Mouse (Mus musculus) MEL (cell line): ENCODE data around the gene Rpl9-ps6. TPM values are rescaled to one million over a fixed set of nuclear protein-coding genes. Genes with fewer than 3 reads are reported as not detected.

Experiments
- DNase-seq: peaks from one replicate; pipeline ENCODE4 v3.0.0; 2011; ENCODE audit warnings: low read depth, low spot score
- H3K27ac ChIP-seq: 2 replicates; pipeline ENCODE4 v1.5.1; 2012; ENCODE audit warnings: low read depth, mild to moderate bottlenecking, control low read depth, low read length, moderate library complexity; ENCODE audit not compliant: control insufficient read depth
- H3K27me3 ChIP-seq, 2 experiments: fragments of 150-350 bp in 1 of 2; sonication (generic) in 1 of 2; 2 replicates each; pipeline ENCODE4 v1.6.1; 2012; ENCODE audit warnings: low read length in 2 of 2, mild to moderate bottlenecking in 2 of 2, improper control_type of control experiment in 1 of 2, moderate library complexity in 1 of 2; ENCODE audit not compliant: insufficient read depth in 2 of 2, control insufficient read depth in 1 of 2
- H3K36me3 ChIP-seq, 2 experiments: 2 replicates each; pipeline ENCODE4 v1.6.1; 2012 to 2014; ENCODE audit warnings: low read length in 2 of 2, improper control_type of control experiment in 1 of 2, inconsistent platforms in 1 of 2, mild to moderate bottlenecking in 1 of 2; ENCODE audit not compliant: insufficient read depth in 2 of 2, control insufficient read depth in 1 of 2
- H3K4me1 ChIP-seq, 2 experiments: fragments of 150-350 bp in 1 of 2; sonication (generic) in 1 of 2; 2 replicates each; pipeline ENCODE4 v1.6.1; 2012; ENCODE audit warnings: low read length in 2 of 2, improper control_type of control experiment in 1 of 2, mild to moderate bottlenecking in 1 of 2; ENCODE audit not compliant: insufficient read depth in 2 of 2, control insufficient read depth in 1 of 2
- H3K4me3 ChIP-seq, 2 experiments: fragments of 150-350 bp in 1 of 2; sonication (generic) in 1 of 2; 2 replicates each; pipeline ENCODE4 v1.5.1; 2012; ENCODE audit warnings: low read depth in 2 of 2, low read length in 2 of 2, mild to moderate bottlenecking in 2 of 2, moderate library complexity in 2 of 2, control low read depth in 1 of 2, improper control_type of control experiment in 1 of 2; ENCODE audit not compliant: control insufficient read depth in 1 of 2, insufficient read depth in 1 of 2
- H3K79me2 ChIP-seq: 2 replicates; pipeline ENCODE4 v1.6.1; 2012; ENCODE audit warnings: mild to moderate bottlenecking, low read length, moderate library complexity; ENCODE audit not compliant: control insufficient read depth, poor library complexity, insufficient read depth
- H3K9ac ChIP-seq: 2 replicates; pipeline ENCODE4 v1.6.1; 2012; ENCODE audit warnings: low read depth, mild to moderate bottlenecking, control low read depth, low read length, moderate library complexity; ENCODE audit not compliant: control insufficient read depth, poor library complexity, severe bottlenecking
- H3K9me3 ChIP-seq: fragments of 150-350 bp; sonication (generic); replicated peaks from 2 replicates; pipeline ENCODE4 v1.6.1; 2012; ENCODE audit warnings: mild to moderate bottlenecking, low read length, improper control_type of control experiment, moderate library complexity; ENCODE audit not compliant: insufficient read depth
- BHLHE40 ChIP-seq: IDR thresholded peaks from 2 replicates; pipeline ENCODE4 v1.6.1; 2012; ENCODE audit warnings: low read depth, mild to moderate bottlenecking, inconsistent platforms, low read length, improper control_type of control experiment, borderline replicate concordance
- CHD1 ChIP-seq: IDR thresholded peaks from 2 replicates; pipeline ENCODE4 v1.6.1; 2012; ENCODE audit warnings: low read depth, mild to moderate bottlenecking, inconsistent platforms, low read length, improper control_type of control experiment
- CHD2 ChIP-seq: IDR thresholded peaks from 2 replicates; pipeline ENCODE4 v1.6.1; 2011; ENCODE audit warnings: low read length, improper control_type of control experiment
- CTCF ChIP-seq, 3 experiments: IDR thresholded peaks in 2 of 3; conservative IDR thresholded peaks in 1 of 3; 2 replicates each; pipeline ENCODE4 v1.5.1; 2011 to 2012; ENCODE audit warnings: low read length in 3 of 3, low read depth in 2 of 3, mild to moderate bottlenecking in 2 of 3, improper control_type of control experiment in 1 of 3, inconsistent platforms in 1 of 3, mixed read lengths in 1 of 3, moderate library complexity in 1 of 3; ENCODE audit not compliant: control insufficient read depth in 1 of 3, insufficient read depth in 1 of 3, poor library complexity in 1 of 3, severe bottlenecking in 1 of 3
- E2F4 ChIP-seq: IDR thresholded peaks from 2 replicates; pipeline ENCODE4 v1.6.1; 2011; ENCODE audit warnings: low read depth, low read length, improper control_type of control experiment, borderline replicate concordance
- ELF1 ChIP-seq: IDR thresholded peaks from 2 replicates; pipeline ENCODE4 v1.6.1; 2014; ENCODE audit warnings: low read depth, mild to moderate bottlenecking, inconsistent platforms, low read length, improper control_type of control experiment, moderate library complexity
- EP300 ChIP-seq, 2 experiments: IDR thresholded peaks; 2 replicates each; pipeline ENCODE4 v1.6.1; 2011; ENCODE audit warnings: improper control_type of control experiment in 2 of 2, low read length in 2 of 2, low read depth in 1 of 2, mild to moderate bottlenecking in 1 of 2
- ETS1 ChIP-seq: IDR thresholded peaks from 2 replicates; pipeline ENCODE4 v1.6.1; 2012; ENCODE audit warnings: low read depth, mild to moderate bottlenecking, inconsistent platforms, low read length, improper control_type of control experiment, moderate library complexity
- GABPA ChIP-seq: IDR thresholded peaks from 2 replicates; pipeline ENCODE4 v1.6.1; 2012; ENCODE audit warnings: low read depth, mild to moderate bottlenecking, inconsistent platforms, low read length, improper control_type of control experiment, moderate library complexity
- HCFC1 ChIP-seq: IDR thresholded peaks from 2 replicates; pipeline ENCODE4 v1.6.1; 2012; ENCODE audit warnings: low read depth, mild to moderate bottlenecking, inconsistent platforms, low read length, improper control_type of control experiment, moderate library complexity
- JUND ChIP-seq: IDR thresholded peaks from 2 replicates; pipeline ENCODE4 v1.6.1; 2011; ENCODE audit warnings: low read depth, mild to moderate bottlenecking, improper control_type of control experiment, low read length
- KAT2A ChIP-seq: conservative IDR thresholded peaks from 2 replicates; pipeline ENCODE4 v1.6.1; 2012; ENCODE audit warnings: low read depth, low read length, improper control_type of control experiment, inconsistent platforms
- MAFK ChIP-seq: IDR thresholded peaks from 2 replicates; pipeline ENCODE4 v1.6.1; 2011; ENCODE audit warnings: low read depth, mild to moderate bottlenecking, low read length, improper control_type of control experiment, borderline replicate concordance
- MAX ChIP-seq: IDR thresholded peaks from 2 replicates; pipeline ENCODE4 v1.6.1; 2011; ENCODE audit warnings: low read length, improper control_type of control experiment
- MAZ ChIP-seq: IDR thresholded peaks from 2 replicates; pipeline ENCODE4 v1.6.1; 2012; ENCODE audit warnings: low read depth, mild to moderate bottlenecking, inconsistent platforms, low read length, improper control_type of control experiment
- MEF2A ChIP-seq: IDR thresholded peaks from 2 replicates; pipeline ENCODE4 v1.6.1; 2014; ENCODE audit warnings: low read depth, mild to moderate bottlenecking, inconsistent platforms, low read length, improper control_type of control experiment; ENCODE audit not compliant: poor library complexity, insufficient replicate concordance, severe bottlenecking; ENCODE audit errors: extremely low read depth
- MXI1 ChIP-seq: IDR thresholded peaks from 2 replicates; pipeline ENCODE4 v1.6.1; 2011; ENCODE audit warnings: mild to moderate bottlenecking, low read depth, low read length, improper control_type of control experiment
- MYC ChIP-seq: IDR thresholded peaks from 2 replicates; pipeline ENCODE4 v1.6.1; 2011; ENCODE audit warnings: low read depth, mild to moderate bottlenecking, low read length, improper control_type of control experiment, moderate library complexity
- NELFE ChIP-seq: IDR thresholded peaks from 2 replicates; pipeline ENCODE4 v1.6.1; 2011; ENCODE audit warnings: low read depth, low read length, improper control_type of control experiment
- NRF1 ChIP-seq: IDR thresholded peaks from 2 replicates; pipeline ENCODE4 v1.6.1; 2014; ENCODE audit warnings: low read depth, mild to moderate bottlenecking, inconsistent platforms, low read length, improper control_type of control experiment, moderate library complexity; ENCODE audit not compliant: poor library complexity, insufficient read depth, severe bottlenecking
- POLR2A ChIP-seq, 2 experiments: IDR thresholded peaks; 2 replicates each; pipeline ENCODE4 v1.6.1; 2011 to 2012; ENCODE audit warnings: low read length in 2 of 2, mild to moderate bottlenecking in 2 of 2, control low read depth in 1 of 2, improper control_type of control experiment in 1 of 2, low read depth in 1 of 2, moderate library complexity in 1 of 2; ENCODE audit not compliant: control insufficient read depth in 1 of 2, insufficient read depth in 1 of 2, poor library complexity in 1 of 2
- POLR2AphosphoS2 ChIP-seq: IDR thresholded peaks from 2 replicates; pipeline ENCODE4 v1.6.1; 2011; ENCODE audit warnings: low read length, improper control_type of control experiment
- POLR2AphosphoS5 ChIP-seq: IDR thresholded peaks from 2 replicates; pipeline ENCODE4 v1.6.1; 2012; ENCODE audit warnings: low read depth, borderline replicate concordance, mild to moderate bottlenecking, inconsistent platforms, low read length, moderate library complexity, mixed read lengths
- RAD21 ChIP-seq: IDR thresholded peaks from 2 replicates; pipeline ENCODE4 v1.6.1; 2011; ENCODE audit warnings: mild to moderate bottlenecking, low read depth, low read length, improper control_type of control experiment
- RCOR1 ChIP-seq: IDR thresholded peaks from 2 replicates; pipeline ENCODE4 v1.6.1; 2012; ENCODE audit warnings: low read depth, mild to moderate bottlenecking, inconsistent platforms, low read length, improper control_type of control experiment
- SIN3A ChIP-seq: IDR thresholded peaks from 2 replicates; pipeline ENCODE4 v1.6.1; 2012; ENCODE audit warnings: low read length, improper control_type of control experiment, inconsistent platforms
- SMC3 ChIP-seq: IDR thresholded peaks from 2 replicates; pipeline ENCODE4 v1.6.1; 2011; ENCODE audit warnings: low read depth, low read length, improper control_type of control experiment
- TAL1 ChIP-seq: IDR thresholded peaks from 2 replicates; pipeline ENCODE4 v1.6.1; 2012; ENCODE audit warnings: mild to moderate bottlenecking, inconsistent platforms, low read length, moderate library complexity, mixed read lengths
- TBP ChIP-seq: IDR thresholded peaks from 2 replicates; pipeline ENCODE4 v1.8.0; 2011; ENCODE audit warnings: low read depth, low read length, improper control_type of control experiment
- TCF12 ChIP-seq: IDR thresholded peaks from 2 replicates; pipeline ENCODE4 v1.6.1; 2014; ENCODE audit warnings: low read depth, mild to moderate bottlenecking, inconsistent platforms, low read length, improper control_type of control experiment, moderate library complexity
- UBTF ChIP-seq: IDR thresholded peaks from 2 replicates; pipeline ENCODE4 v1.6.1; 2012; ENCODE audit warnings: low read depth, mild to moderate bottlenecking, inconsistent platforms, low read length, improper control_type of control experiment, moderate library complexity, borderline replicate concordance; ENCODE audit not compliant: insufficient read depth
- USF1 ChIP-seq: IDR thresholded peaks from 2 replicates; pipeline ENCODE4 v1.6.1; 2014; ENCODE audit warnings: low read depth, mild to moderate bottlenecking, inconsistent platforms, low read length, improper control_type of control experiment, moderate library complexity
- USF2 ChIP-seq, 2 experiments: IDR thresholded peaks; 2 replicates each; pipeline ENCODE4 v1.6.1; 2011 to 2012; ENCODE audit warnings: improper control_type of control experiment in 2 of 2, low read length in 2 of 2, borderline replicate concordance in 1 of 2, inconsistent platforms in 1 of 2, low read depth in 1 of 2, mild to moderate bottlenecking in 1 of 2; ENCODE audit not compliant: insufficient read depth in 1 of 2
- ZC3H11A ChIP-seq: IDR thresholded peaks from 2 replicates; pipeline ENCODE4 v1.6.1; 2012; ENCODE audit warnings: low read depth, mild to moderate bottlenecking, inconsistent platforms, low read length, improper control_type of control experiment
- ZKSCAN1 ChIP-seq: IDR thresholded peaks from 2 replicates; pipeline ENCODE4 v1.6.1; 2012; ENCODE audit warnings: low read depth, mild to moderate bottlenecking, inconsistent platforms, low read length, improper control_type of control experiment, moderate library complexity
- ZMIZ1 ChIP-seq: IDR thresholded peaks from 2 replicates; pipeline ENCODE4 v1.6.1; 2012; ENCODE audit warnings: low read depth, mild to moderate bottlenecking, inconsistent platforms, low read length, improper control_type of control experiment, moderate library complexity
- ZNF384 ChIP-seq: IDR thresholded peaks from 2 replicates; pipeline ENCODE4 v1.6.1; 2012; ENCODE audit warnings: low read depth, mild to moderate bottlenecking, inconsistent platforms, low read length, improper control_type of control experiment
- polyA plus RNA-seq, 2 experiments: library from polyadenylated mRNA; stranded (reverse) in 1 of 2; unstranded in 1 of 2; fragments of >175 nt in 1 of 2; fragments of >200 nt in 1 of 2; gene quantifications; 2 replicates each; pipeline versions ENCODE4 v1.2.1 to v1.2.4; 2012; ENCODE audit warnings: low replicate concordance in 2 of 2, low read depth in 1 of 2; ENCODE audit not compliant: insufficient read length in 2 of 2, insufficient read depth in 1 of 2, missing spikeins in 1 of 2
- total RNA-seq: library from RNA; depleted of rRNA; stranded (reverse); fragments of 300-350 nt; gene quantifications from 2 replicates; pipeline ENCODE4 v1.2.3, GENCODE M21; 2012

Gene Rpl9-ps6
- total and polyA plus RNA-seq, 3 experiments: 95.5 to 161 TPM; not detected in 1

DNA sequence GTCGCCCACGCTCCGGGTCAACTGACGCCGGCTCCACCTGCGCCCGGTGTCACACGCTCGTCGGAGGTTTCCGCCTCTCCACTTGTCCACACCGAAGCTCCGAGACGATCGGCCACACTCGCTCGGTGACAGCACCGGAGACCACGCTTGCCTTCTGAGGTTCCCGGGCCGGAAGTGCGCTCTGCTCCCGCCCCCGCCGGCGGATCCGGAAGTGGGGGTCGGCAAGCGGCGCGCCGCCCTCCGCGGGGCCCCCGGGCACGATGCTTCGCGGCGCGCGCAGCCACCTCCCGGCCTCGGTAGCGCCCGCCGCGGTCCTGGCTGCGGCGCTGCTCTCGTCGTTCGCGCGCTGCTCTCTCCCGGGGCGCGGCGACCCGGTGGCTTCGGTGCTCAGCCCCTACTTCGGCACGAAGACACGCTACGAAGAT lies 19.3 kb upstream of the Rpl9-ps6 start, which contains the start of gene Minpp1:
TSS of gene Minpp1 (plus strand) at position 89 of the 425 bp plus-strand sequence.
- H3K36me3 ChIP-seq: peaks cover 5 to 42% of the 10 kb centered on the region in 2 experiments; a peak in 3 of 4 replicates
- H3K9me3 ChIP-seq: no peaks in the 10 kb centered on the region
- H3K27ac ChIP-seq: peak within 1 kb of the TSS; percentile 97
- no peaks in the 10 kb centered on the region for H3K27me3 ChIP-seq
- H3K4me3 ChIP-seq: peak within 1 kb of the TSS; percentile 85 to 88
- peaks cover 52% of the 10 kb centered on the region for H3K79me2 ChIP-seq
- H3K4me1 ChIP-seq: peaks cover 10 to 25% of the 10 kb centered on the region in 2 experiments
- peak within 1 kb of the TSS; percentile 92 for H3K9ac ChIP-seq
- DNase-seq: peak; percentile 91
- TF ChIP-seq KAT2A (peak; percentile 54; the same call in 1 of the 2 replicates), EP300 (IDR thresholded peaks at IDR 0.05; ENCODE audit: low read depth in 1 of 2, low read length in 2 of 2) (peak in 1 of 2 experiments; percentile 52; a peak in 2 of 4 replicates), ZMIZ1 (peak; percentile 66), ZC3H11A (no peak), NELFE (peak; percentile 78), JUND (no peak), UBTF (peak; percentile 95; the same call in 1 of the 2 replicates), USF2 (IDR thresholded peaks at IDR 0.05; ENCODE audit: borderline replicate concordance in 1 of 2, insufficient read depth in 1 of 2, low read depth in 1 of 2, low read length in 2 of 2) (no peak), MXI1 (peak; percentile 92), CHD1 (no peak), CTCF (IDR thresholded peaks at IDR 0.05 in 2 of 3, conservative IDR thresholded peaks at IDR 0.05 in 1 of 3; ENCODE audit: control insufficient read depth in 1 of 3, insufficient read depth in 1 of 3, low read depth in 2 of 3, low read length in 3 of 3, poor library complexity in 1 of 3, severe bottlenecking in 1 of 3) (no peak), TBP (peak; percentile 87), USF1 (no peak), HCFC1 (peak; percentile 81), E2F4 (0 out of 2 replicates have a peak, but pooled peaks have one; percentile 10), NRF1 (peak; percentile 65), CHD2 (no peak), RAD21 (no peak), ZKSCAN1 (no peak), RCOR1 (no peak; the same call in 1 of the 2 replicates), POLR2A (IDR thresholded peaks at IDR 0.05; ENCODE audit: control insufficient read depth in 1 of 2, insufficient read depth in 1 of 2, low read depth in 1 of 2, low read length in 2 of 2, poor library complexity in 1 of 2) (peak; percentile 78 to 82), POLR2AphosphoS2 (no peak), POLR2AphosphoS5 (no peak), MAZ (peak; percentile 96; the same call in 1 of the 2 replicates), SIN3A (peak; percentile 86), ETS1 (peak; percentile 43; the same call in 1 of the 2 replicates), MAFK (no peak), ZNF384 (no peak), GABPA (no peak), BHLHE40 (no peak), MEF2A (no peak), TCF12 (peak; percentile 80), MAX (peak; percentile 79), MYC (0 out of 2 replicates have a peak, but pooled peaks have one; percentile 49), ELF1 (peak; percentile 87), SMC3 (no peak), TAL1 (no peak)
